Mouse (Mus musculus) heart, adult 2 months (tissue): ENCODE results near the gene Tspan12.

Experiments
- CTCF ChIP-seq: fragments of 200-600 bp; IDR thresholded peaks from 2 replicates; pipeline ENCODE4 v1.8.1; 2022; ENCODE audit warnings: antibody characterized with exemption, mild to moderate bottlenecking, moderate library complexity
- EP300 ChIP-seq: fragments of 200-500 bp; IDR thresholded peaks from 2 replicates; pipeline ENCODE4 v1.6.1; 2011; ENCODE audit warnings: low read depth, low read length, control low read depth; ENCODE audit not compliant: insufficient read depth
- POLR2A ChIP-seq: fragments of 200-500 bp; IDR thresholded peaks from 2 replicates; pipeline ENCODE4 v1.6.1; 2011; ENCODE audit warnings: mild to moderate bottlenecking, low read depth, low read length, control low read depth; ENCODE audit not compliant: insufficient read depth

DNA sequence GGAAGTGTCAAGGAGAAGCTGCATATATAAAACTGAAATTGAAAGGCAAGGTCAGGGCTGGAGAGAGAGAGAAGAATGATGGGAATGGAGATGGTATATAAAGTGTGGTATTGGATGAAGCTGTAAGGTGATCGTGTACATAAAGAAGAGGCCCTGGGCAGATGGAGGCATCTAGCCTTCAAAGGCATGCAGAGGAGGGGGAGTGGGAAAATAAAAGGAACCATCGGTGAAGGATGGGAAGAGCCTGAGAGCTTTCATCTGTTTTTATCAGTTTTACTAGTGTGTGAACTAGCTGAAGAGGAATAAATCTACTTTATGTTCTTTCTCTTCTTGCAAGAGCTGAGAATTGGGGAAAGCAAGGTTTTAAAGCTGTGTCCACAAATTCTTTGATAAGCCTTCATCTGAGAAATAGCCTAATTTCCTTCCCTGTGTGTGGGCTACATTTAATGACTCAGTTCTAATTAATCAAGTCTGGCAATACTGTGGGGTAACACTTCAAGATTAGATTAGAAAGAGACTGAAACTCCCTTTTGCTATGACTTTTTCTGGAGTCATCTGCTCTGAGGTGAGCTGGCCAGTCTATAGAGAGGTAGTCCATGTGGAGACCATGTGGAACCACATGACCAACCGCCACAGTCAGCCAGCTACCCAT lies 107.6 kb downstream of the Tspan12 start:
- no peak for TF ChIP-seq CTCF
- TF ChIP-seq POLR2A = no peak
- TF ChIP-seq EP300 = no peak
